Mouse (Mus musculus): ENCODE results near the gene Olfr195. TPM values are rescaled to one million over a fixed set of nuclear protein-coding genes. Genes with fewer than 3 reads are reported as not detected.
"Not testable (repeated sequence)": the region's sequence is repeated elsewhere in the genome, so short reads cannot be mapped to it uniquely, and the experiment has no call there.

The Olfr195 gene
- not detected in 2 replicates for polyA plus RNA-seq (2015; fragmentation: Nextera tagmentation; extraction: Ambion mirVana)

DNA sequence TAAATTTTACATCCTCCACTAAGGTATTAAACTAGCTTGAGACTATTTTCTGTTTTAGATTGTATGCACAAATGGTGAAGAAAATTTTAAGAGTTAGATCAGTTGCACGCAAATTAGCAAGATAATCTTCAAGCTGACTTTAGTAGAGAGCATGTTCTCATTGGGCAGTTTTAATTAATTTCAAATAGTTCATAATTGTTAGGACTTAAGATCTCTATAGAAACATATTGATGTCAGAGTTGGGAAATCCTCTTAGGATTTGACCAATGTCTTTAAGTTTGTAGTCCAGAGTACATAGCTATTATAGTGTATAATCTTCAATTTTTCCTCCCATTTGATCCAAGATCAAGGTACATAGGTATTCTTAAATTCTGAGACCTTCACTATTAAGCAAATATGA is at the start of gene Olfr195:
Gene Olfr195 (plus strand): TSS at position 301 of the 400 bp plus-strand sequence.
- H3K4me1 ChIP-seq (ENCODE audit: control insufficient read depth, insufficient read depth, low read length), result no peaks in the 10 kb centered on the region
- WGBS, result 91% methylated on average over 1 of the region's 1 CpGs
- no peaks in the 10 kb centered on the region; the same call in 1 of the 2 replicates for H3K9me3 ChIP-seq (replicated peaks; ENCODE audit: control insufficient read depth, low read length)
- no peak within 1 kb of the TSS for H3K9ac ChIP-seq (ENCODE audit: low read length)
- ATAC-seq (replicated peaks; ENCODE audit: extremely low read depth, insufficient read depth, low FRiP score), result no peak
- H3K27me3 ChIP-seq (ENCODE audit: control insufficient read depth, insufficient read depth, low read length), result no peaks in the 10 kb centered on the region
- no peak within 1 kb of the TSS for H3K4me2 ChIP-seq (ENCODE audit: low read depth, low read length)
- no peak within 1 kb of the TSS for H3K27ac ChIP-seq (ENCODE audit: low read length)
- H3K36me3 ChIP-seq (ENCODE audit: control insufficient read depth, insufficient read depth), result no peaks in the 10 kb centered on the region
- H3K4me3 ChIP-seq (ENCODE audit: low read length), result no peak within 1 kb of the TSS

DNA sequence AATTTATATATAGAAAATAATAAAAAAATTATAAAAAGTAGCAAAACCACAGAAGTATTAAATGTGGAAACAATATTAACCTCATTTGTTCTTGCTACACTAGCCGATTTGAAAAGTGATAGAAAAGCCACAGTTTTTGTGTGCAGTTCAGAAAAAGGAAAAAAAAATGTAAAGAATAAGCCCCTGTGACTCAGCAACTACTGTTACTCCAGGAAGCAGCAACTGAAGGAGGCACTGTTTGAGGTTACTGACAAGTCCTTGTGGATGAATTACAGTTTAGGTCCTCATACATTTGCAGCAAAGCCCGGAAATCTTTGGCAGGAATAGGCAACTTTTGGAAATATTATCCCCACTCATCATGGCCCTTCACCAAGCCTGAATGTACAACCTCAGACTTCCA is 41.5 kb upstream of the Olfr195 start:
- Histone ChIP-seq H3K4me1 (ENCODE audit: control insufficient read depth, insufficient read depth, low read length) (no peaks in the 10 kb centered on the region), H3K4me2 (ENCODE audit: low read depth, low read length) (no peak overlapping the region), H3K9me3 (replicated peaks; ENCODE audit: control insufficient read depth, low read length) (no peaks in the 10 kb centered on the region), H3K27me3 (ENCODE audit: control insufficient read depth, insufficient read depth, low read length) (no peaks in the 10 kb centered on the region), H3K9ac (ENCODE audit: low read length) (no peak overlapping the region), H3K27ac (ENCODE audit: low read length) (no peak overlapping the region), H3K4me3 (ENCODE audit: low read length) (no peak overlapping the region), H3K36me3 (ENCODE audit: control insufficient read depth, insufficient read depth) (no peaks in the 10 kb centered on the region)
- ATAC-seq (replicated peaks; ENCODE audit: extremely low read depth, insufficient read depth, low FRiP score), result no peak
- 70% methylated on average over 2 of the region's 2 CpGs for WGBS

DNA sequence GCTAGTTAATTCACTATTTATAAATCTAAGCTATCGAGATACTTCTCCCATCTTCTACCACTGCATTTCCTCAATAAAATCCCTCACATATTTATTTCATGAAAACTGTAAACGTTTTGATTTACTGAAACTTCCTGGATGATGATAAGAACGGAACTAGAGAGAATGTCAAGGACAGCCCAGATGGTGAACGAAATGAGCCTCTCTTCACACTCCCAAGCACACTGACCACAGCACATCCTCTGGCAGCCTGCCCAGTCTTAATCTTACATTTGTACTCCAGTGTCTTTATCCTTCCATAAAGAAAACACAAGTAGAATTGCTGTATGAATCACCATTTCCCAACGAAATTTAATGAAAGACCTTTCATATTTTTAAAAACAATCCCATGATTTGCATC is 38.3 kb upstream of the Olfr195 start:
- H3K4me3 ChIP-seq (ENCODE audit: low read length); H3K9ac ChIP-seq (ENCODE audit: low read length); H3K4me1 ChIP-seq (ENCODE audit: control insufficient read depth, insufficient read depth, low read length); H3K4me2 ChIP-seq (ENCODE audit: low read depth, low read length); H3K27ac ChIP-seq (ENCODE audit: low read length); H3K9me3 ChIP-seq (replicated peaks; ENCODE audit: control insufficient read depth, low read length); H3K36me3 ChIP-seq (ENCODE audit: control insufficient read depth, insufficient read depth); ATAC-seq (replicated peaks; ENCODE audit: extremely low read depth, insufficient read depth, low FRiP score); H3K27me3 ChIP-seq (ENCODE audit: control insufficient read depth, insufficient read depth, low read length): not testable (repeated sequence)
- WGBS, result 33% methylated on average over 5 of the region's 5 CpGs

DNA sequence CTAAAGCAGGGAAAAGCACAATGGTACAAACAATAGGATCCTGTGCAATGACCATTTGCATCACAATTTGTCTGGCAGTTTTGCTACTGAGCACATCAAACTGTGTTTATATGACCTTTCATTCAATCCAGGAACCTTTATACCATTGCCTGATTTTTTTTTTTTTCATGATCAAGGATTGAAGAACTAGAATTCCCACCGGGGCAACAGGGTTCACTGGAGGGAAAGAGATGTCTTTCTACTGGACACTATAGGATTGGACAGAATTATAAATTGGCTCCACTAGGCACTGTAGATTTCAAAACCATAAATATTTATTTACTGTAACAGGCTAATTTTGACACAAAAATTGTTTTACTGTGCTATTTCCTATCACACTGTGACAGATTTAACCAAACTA is 35.1 kb upstream of the Olfr195 start, which contains the start of gene Olfr193:
Gene Olfr193 (minus strand): TSS at position 101 of the 400 bp plus-strand sequence.
- WGBS, result 84% methylated on average over 1 of the region's 1 CpGs
- Histone ChIP-seq H3K4me1 (ENCODE audit: control insufficient read depth, insufficient read depth, low read length) (no peaks in the 10 kb centered on the region), H3K27me3 (ENCODE audit: control insufficient read depth, insufficient read depth, low read length) (no peaks in the 10 kb centered on the region), H3K4me2 (ENCODE audit: low read depth, low read length) (no peak within 1 kb of the TSS), H3K4me3 (ENCODE audit: low read length) (no peak within 1 kb of the TSS), H3K9ac (ENCODE audit: low read length) (no peak within 1 kb of the TSS), H3K9me3 (replicated peaks; ENCODE audit: control insufficient read depth, low read length) (no peaks in the 10 kb centered on the region), H3K36me3 (ENCODE audit: control insufficient read depth, insufficient read depth) (no peaks in the 10 kb centered on the region), H3K27ac (ENCODE audit: low read length) (no peak within 1 kb of the TSS)
- no peak for ATAC-seq (replicated peaks; ENCODE audit: extremely low read depth, insufficient read depth, low FRiP score)

- H3K4me3 ChIP-seq (ENCODE audit: low read length), result no peak within 1 kb of the TSS
- no peak within 1 kb of the TSS for H3K4me2 ChIP-seq (ENCODE audit: low read depth, low read length)
- ATAC-seq (replicated peaks; ENCODE audit: extremely low read depth, insufficient read depth, low FRiP score), result no peak
- H3K4me1 ChIP-seq (ENCODE audit: control insufficient read depth, insufficient read depth, low read length), result no peaks in the 10 kb centered on the region
- H3K27ac ChIP-seq (ENCODE audit: low read length), result no peak within 1 kb of the TSS
- no peak within 1 kb of the TSS for H3K9ac ChIP-seq (ENCODE audit: low read length)
- no peaks in the 10 kb centered on the region for H3K36me3 ChIP-seq (ENCODE audit: control insufficient read depth, insufficient read depth)
- 0 out of 2 replicates have a peak, but pooled peaks cover 2% of the 10 kb centered on the region for H3K9me3 ChIP-seq (replicated peaks; ENCODE audit: control insufficient read depth, low read length)
- no peaks in the 10 kb centered on the region for H3K27me3 ChIP-seq (ENCODE audit: control insufficient read depth, insufficient read depth, low read length)
Measured at GRCm38 (mm10) chr16:59120969-59121368, 25.9 kb upstream of the Olfr195 start, which contains the start of gene Olfr194. Gene Olfr194, minus strand, starts transcription at chr16:59121069.

- Histone ChIP-seq H3K4me3 (ENCODE audit: low read length) (no peak overlapping the region), H3K4me2 (ENCODE audit: low read depth, low read length) (no peak overlapping the region), H3K27ac (ENCODE audit: low read length) (no peak overlapping the region), H3K4me1 (ENCODE audit: control insufficient read depth, insufficient read depth, low read length) (no peaks in the 10 kb centered on the region), H3K27me3 (ENCODE audit: control insufficient read depth, insufficient read depth, low read length) (no peaks in the 10 kb centered on the region), H3K9ac (ENCODE audit: low read length) (no peak overlapping the region), H3K9me3 (replicated peaks; ENCODE audit: control insufficient read depth, low read length) (no peaks in the 10 kb centered on the region; the same call in 1 of the 2 replicates), H3K36me3 (ENCODE audit: control insufficient read depth, insufficient read depth) (no peaks in the 10 kb centered on the region)
- no peak for ATAC-seq (replicated peaks; ENCODE audit: extremely low read depth, insufficient read depth, low FRiP score)
- 74% methylated on average over 1 of the region's 1 CpGs for WGBS
Measured at GRCm38 (mm10) chr16:59130740-59131139, 16.1 kb upstream of the Olfr195 start.

GRCm38 (mm10) chr16:59141105-59141504 is 5.7 kb upstream of the Olfr195 start:
- H3K4me2 ChIP-seq (ENCODE audit: low read depth, low read length), result no peak overlapping the region
- no peak overlapping the region for H3K27ac ChIP-seq (ENCODE audit: low read length)
- H3K4me3 ChIP-seq (ENCODE audit: low read length), result no peak overlapping the region
- H3K27me3 ChIP-seq (ENCODE audit: control insufficient read depth, insufficient read depth, low read length), result no peaks in the 10 kb centered on the region
- H3K9me3 ChIP-seq (replicated peaks; ENCODE audit: control insufficient read depth, low read length), result no peaks in the 10 kb centered on the region; the same call in 1 of the 2 replicates
- no peak for ATAC-seq (replicated peaks; ENCODE audit: extremely low read depth, insufficient read depth, low FRiP score)
- no peaks in the 10 kb centered on the region for H3K4me1 ChIP-seq (ENCODE audit: control insufficient read depth, insufficient read depth, low read length)
- H3K9ac ChIP-seq (ENCODE audit: low read length), result no peak overlapping the region
- H3K36me3 ChIP-seq (ENCODE audit: control insufficient read depth, insufficient read depth), result no peaks in the 10 kb centered on the region

DNA sequence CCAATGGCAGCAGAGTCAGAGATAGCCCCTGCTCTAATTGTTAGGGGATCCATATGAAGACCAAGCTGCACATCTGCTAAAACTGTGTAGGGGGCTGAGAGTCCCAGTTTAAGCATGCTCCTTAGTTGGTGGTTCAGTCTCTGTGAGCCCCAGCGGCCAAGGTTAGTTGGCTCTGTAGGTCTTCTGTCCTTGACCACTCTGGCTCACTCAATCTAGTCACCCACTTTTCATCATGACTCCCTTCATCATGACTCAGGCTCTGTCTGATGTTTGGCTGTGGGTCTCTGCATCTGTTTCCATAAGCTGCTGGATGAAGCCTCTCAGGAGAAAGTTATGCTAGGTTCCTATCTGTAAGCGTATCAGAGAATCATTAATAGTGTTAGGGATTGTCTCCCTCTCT is 5.2 kb downstream of the Olfr195 start:
- 77% methylated on average over 2 of the region's 2 CpGs for WGBS
- Histone ChIP-seq H3K9me3 (replicated peaks; ENCODE audit: control insufficient read depth, low read length) (no peaks in the 10 kb centered on the region), H3K4me1 (ENCODE audit: control insufficient read depth, insufficient read depth, low read length) (no peaks in the 10 kb centered on the region), H3K4me3 (ENCODE audit: low read length) (no peak overlapping the region), H3K36me3 (ENCODE audit: control insufficient read depth, insufficient read depth) (no peaks in the 10 kb centered on the region), H3K9ac (ENCODE audit: low read length) (no peak overlapping the region), H3K27me3 (ENCODE audit: control insufficient read depth, insufficient read depth, low read length) (no peaks in the 10 kb centered on the region), H3K4me2 (ENCODE audit: low read depth, low read length) (no peak overlapping the region), H3K27ac (ENCODE audit: low read length) (no peak overlapping the region)
- ATAC-seq (replicated peaks; ENCODE audit: extremely low read depth, insufficient read depth, low FRiP score), result no peak

- no peak for ATAC-seq (replicated peaks; ENCODE audit: extremely low read depth, insufficient read depth, low FRiP score)
- no peaks in the 10 kb centered on the region for H3K9me3 ChIP-seq (replicated peaks; ENCODE audit: control insufficient read depth, low read length)
- H3K4me3 ChIP-seq (ENCODE audit: low read length), result no peak within 1 kb of the TSS
- WGBS, result 64% methylated on average over 3 of the region's 3 CpGs
- H3K27me3 ChIP-seq (ENCODE audit: control insufficient read depth, insufficient read depth, low read length), result no peaks in the 10 kb centered on the region
- H3K4me2 ChIP-seq (ENCODE audit: low read depth, low read length), result no peak within 1 kb of the TSS
- H3K27ac ChIP-seq (ENCODE audit: low read length), result no peak within 1 kb of the TSS
- no peak within 1 kb of the TSS for H3K9ac ChIP-seq (ENCODE audit: low read length)
- no peaks in the 10 kb centered on the region for H3K4me1 ChIP-seq (ENCODE audit: control insufficient read depth, insufficient read depth, low read length)
- no peaks in the 10 kb centered on the region for H3K36me3 ChIP-seq (ENCODE audit: control insufficient read depth, insufficient read depth)
Measured at GRCm38 (mm10) chr16:59170354-59170753, 23.5 kb downstream of the Olfr195 start, which contains the start of gene Olfr196. Gene Olfr196, minus strand, starts transcription at chr16:59170454.
